Mouse (Mus musculus): ENCODE measurements around the gene Adamts2. TPM values are rescaled to one million over a fixed set of nuclear protein-coding genes. Genes with fewer than 3 reads are reported as not detected.

The Adamts2 gene
- polyA plus RNA-seq, 2 experiments = 0.83 to 1.1 TPM

GRCm38 (mm10) chr11:50835727-50836126, 233.8 kb downstream of the Adamts2 start:
- no peak overlapping the region for H3K9ac ChIP-seq (replicated peaks)
- no peak overlapping the region for H3K4me2 ChIP-seq (ENCODE audit: low read depth)
- TF ChIP-seq EP300 (IDR thresholded peaks at IDR 0.05; ENCODE audit: low read depth) (no peak), CTCF (IDR thresholded peaks at IDR 0.05; ENCODE audit: low read depth) (no peak)
- ATAC-seq (ENCODE audit: insufficient read depth) (no peak), DNase-seq (ENCODE audit: low read depth in 3 of 3, low spot score in 3 of 3) (no peak)
- H3K4me3 ChIP-seq (ENCODE audit: insufficient read depth in 1 of 2, low read depth in 2 of 2, low read length in 2 of 2) = no peak overlapping the region
- H3K36me3 ChIP-seq (replicated peaks; ENCODE audit: control insufficient read depth, insufficient read depth, low read depth) = no peaks in the 10 kb centered on the region
- no peaks in the 10 kb centered on the region for H3K27me3 ChIP-seq (ENCODE audit: control insufficient read depth, insufficient read depth, low read length)
- WGBS (ENCODE audit: insufficient replicate concordance) = 52% methylated on average over 4 of the region's 4 CpGs
- H3K9me3 ChIP-seq (ENCODE audit: control insufficient read depth, low read length) = no peaks in the 10 kb centered on the region; the same call in 1 of the 2 replicates
- no peaks in the 10 kb centered on the region for H3K4me1 ChIP-seq (replicated peaks; ENCODE audit: control insufficient read depth in 2 of 2, insufficient read depth in 2 of 2, low read length in 1 of 2)
- H3K27ac ChIP-seq = no peak overlapping the region

- no peaks in the 10 kb centered on the region for H3K27me3 ChIP-seq (ENCODE audit: control insufficient read depth, insufficient read depth, low read length)
- H3K27ac ChIP-seq = no peak within 1 kb of the TSS
- peak; percentile 70; the same call in 1 of the 2 replicates for ATAC-seq (ENCODE audit: insufficient read depth)
- peak within 1 kb of the TSS; percentile 18 to 33 for H3K4me3 ChIP-seq (ENCODE audit: insufficient read depth in 1 of 2, low read depth in 2 of 2, low read length in 2 of 2)
- H3K36me3 ChIP-seq (replicated peaks; ENCODE audit: control insufficient read depth, insufficient read depth, low read depth) = no peaks in the 10 kb centered on the region
- H3K9ac ChIP-seq (replicated peaks) = no peak within 1 kb of the TSS
- 20% methylated on average over 22 of the region's 22 CpGs for WGBS (ENCODE audit: insufficient replicate concordance)
- H3K4me2 ChIP-seq (ENCODE audit: low read depth) = peak within 1 kb of the TSS; percentile 58
- H3K9me3 ChIP-seq (ENCODE audit: control insufficient read depth, low read length) = no peaks in the 10 kb centered on the region
- H3K4me1 ChIP-seq (replicated peaks; ENCODE audit: control insufficient read depth in 2 of 2, insufficient read depth in 2 of 2, low read length in 1 of 2) = no peaks in the 10 kb centered on the region; a peak in 1 of 4 replicates
- peak; percentile 44 to 55 (median 47) for DNase-seq (ENCODE audit: low read depth in 3 of 3, low spot score in 3 of 3)
- TF ChIP-seq CTCF (IDR thresholded peaks at IDR 0.05; ENCODE audit: low read depth) (no peak), EP300 (IDR thresholded peaks at IDR 0.05; ENCODE audit: low read depth) (no peak)
These were observed 239.3 kb downstream of the Adamts2 start, which contains the start of gene Zfp879 for GRCm38 (mm10) chr11:50841023-50841735. Zfp879 (minus strand) TSS chr11:50841552.

- DNase-seq (ENCODE audit: low read depth in 3 of 3, low spot score in 3 of 3) = no peak
- Histone ChIP-seq H3K4me1 (replicated peaks; ENCODE audit: control insufficient read depth in 2 of 2, insufficient read depth in 2 of 2, low read length in 1 of 2) (no peaks in the 10 kb centered on the region; a peak in 1 of 4 replicates), H3K9me3 (ENCODE audit: control insufficient read depth, low read length) (no peaks in the 10 kb centered on the region), H3K27me3 (ENCODE audit: control insufficient read depth, insufficient read depth, low read length) (peaks cover 25% of the 10 kb centered on the region), H3K36me3 (replicated peaks; ENCODE audit: control insufficient read depth, insufficient read depth, low read depth) (no peaks in the 10 kb centered on the region), H3K4me3 (ENCODE audit: insufficient read depth in 1 of 2, low read depth in 2 of 2, low read length in 2 of 2) (no peak overlapping the region), H3K27ac (no peak overlapping the region), H3K4me2 (ENCODE audit: low read depth) (no peak overlapping the region), H3K9ac (replicated peaks) (no peak overlapping the region)
- 67% methylated on average over 3 of the region's 3 CpGs for WGBS (ENCODE audit: insufficient replicate concordance)
- no peak for ATAC-seq (ENCODE audit: insufficient read depth)
- no peak for TF ChIP-seq EP300 (IDR thresholded peaks at IDR 0.05; ENCODE audit: low read depth)
- no peak for TF ChIP-seq CTCF (IDR thresholded peaks at IDR 0.05; ENCODE audit: low read depth)
These were observed 244.1 kb downstream of the Adamts2 start for GRCm38 (mm10) chr11:50845951-50846350.

- no peak overlapping the region for H3K4me3 ChIP-seq (ENCODE audit: insufficient read depth in 1 of 2, low read depth in 2 of 2, low read length in 2 of 2)
- TF ChIP-seq EP300 (IDR thresholded peaks at IDR 0.05; ENCODE audit: low read depth) (no peak), CTCF (IDR thresholded peaks at IDR 0.05; ENCODE audit: low read depth) (peak; percentile 42)
These were observed 245.2 kb downstream of the Adamts2 start for GRCm38 (mm10) chr11:50847047-50847446.

GRCm38 (mm10) chr11:50848520-50849137, 246.7 kb downstream of the Adamts2 start:
- ATAC-seq (ENCODE audit: insufficient read depth) (no peak), DNase-seq (ENCODE audit: low read depth in 3 of 3, low spot score in 3 of 3) (no peak)
- H3K9ac ChIP-seq (replicated peaks) = no peak overlapping the region
- no peaks in the 10 kb centered on the region for H3K36me3 ChIP-seq (replicated peaks; ENCODE audit: control insufficient read depth, insufficient read depth, low read depth)
- H3K4me1 ChIP-seq (replicated peaks; ENCODE audit: control insufficient read depth in 2 of 2, insufficient read depth in 2 of 2, low read length in 1 of 2) = no peaks in the 10 kb centered on the region
- no peak overlapping the region for H3K27ac ChIP-seq
- H3K4me3 ChIP-seq (ENCODE audit: insufficient read depth in 1 of 2, low read depth in 2 of 2, low read length in 2 of 2) = no peak overlapping the region
- 27% methylated on average over 3 of the region's 3 CpGs for WGBS (ENCODE audit: insufficient replicate concordance)
- no peak for TF ChIP-seq CTCF (IDR thresholded peaks at IDR 0.05; ENCODE audit: low read depth)
- no peak for TF ChIP-seq EP300 (IDR thresholded peaks at IDR 0.05; ENCODE audit: low read depth)
- H3K9me3 ChIP-seq (ENCODE audit: control insufficient read depth, low read length) = no peaks in the 10 kb centered on the region
- H3K27me3 ChIP-seq (ENCODE audit: control insufficient read depth, insufficient read depth, low read length) = peaks cover 43% of the 10 kb centered on the region
- no peak overlapping the region for H3K4me2 ChIP-seq (ENCODE audit: low read depth)

More at GRCm38 (mm10) chr11:50847047-50847446, 245.2 kb downstream of the Adamts2 start:
- ATAC-seq (ENCODE audit: insufficient read depth) = no peak
- Histone ChIP-seq H3K4me2 (ENCODE audit: low read depth) (no peak overlapping the region), H3K4me1 (replicated peaks; ENCODE audit: control insufficient read depth in 2 of 2, insufficient read depth in 2 of 2, low read length in 1 of 2) (no peaks in the 10 kb centered on the region), H3K9me3 (ENCODE audit: control insufficient read depth, low read length) (no peaks in the 10 kb centered on the region), H3K9ac (replicated peaks) (no peak overlapping the region), H3K36me3 (replicated peaks; ENCODE audit: control insufficient read depth, insufficient read depth, low read depth) (no peaks in the 10 kb centered on the region), H3K27ac (no peak overlapping the region), H3K27me3 (ENCODE audit: control insufficient read depth, insufficient read depth, low read length) (peaks cover 36% of the 10 kb centered on the region)
- no peak for DNase-seq (ENCODE audit: low read depth in 3 of 3, low spot score in 3 of 3)
- 66% methylated on average over 5 of the region's 5 CpGs for WGBS (ENCODE audit: insufficient replicate concordance)
